Mouse (Mus musculus) embryonic fibroblast, embryonic 13.5 days (primary cell): ENCODE measurements around the gene Clpp.

Experiments used
- CTCF ChIP-seq: IDR thresholded peaks from 2 replicates; pipeline ENCODE4 v1.5.1; 2011; ENCODE audit warnings: mild to moderate bottlenecking, control low read depth, low read length, moderate library complexity, borderline replicate concordance; ENCODE audit not compliant: insufficient read depth
- POLR2A ChIP-seq: IDR thresholded peaks from 2 replicates; pipeline ENCODE4 v1.6.1; 2011; ENCODE audit warnings: low read depth, mild to moderate bottlenecking, control low read depth, low read length, moderate library complexity

DNA sequence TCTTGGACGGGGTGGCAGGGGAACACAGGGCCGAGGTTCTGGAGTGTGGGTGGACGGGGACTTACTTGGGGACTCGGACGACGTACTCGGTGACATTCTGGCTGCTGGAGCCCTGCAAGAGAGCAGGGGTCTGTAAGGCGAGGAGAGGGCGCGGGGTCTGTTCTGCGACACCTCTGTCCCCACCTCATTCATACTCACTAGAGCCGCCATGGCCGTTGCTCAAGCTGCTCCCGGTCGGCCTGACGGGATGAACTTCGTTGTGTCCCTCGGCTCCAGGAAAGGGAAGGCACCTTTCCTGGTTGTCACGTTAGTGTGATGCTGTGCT, 20.8 kb downstream of the Clpp start:
- TF ChIP-seq POLR2A (no peak), CTCF (no peak)
